Mouse (Mus musculus): Measurements from ENCODE around the gene Cttnbp2.

The Cttnbp2 gene

GRCm38 (mm10) chr6:18322950-18323349 lies 191.7 kb downstream of the Cttnbp2 start:
- in situ Hi-C loops (cut with MboI, MseI): no loop called here

Measured in T-helper 2 cell (primary cell).